Mouse (Mus musculus) CH12.LX (cell line): ENCODE results near the gene Mpz. TPM values are rescaled to one million over a fixed set of nuclear protein-coding genes. Genes with fewer than 3 reads are reported as not detected.

Experiments used
- DNase-seq: peaks from one replicate; pipeline ENCODE4 v3.0.0-alpha.2; 2013; ENCODE audit errors: extremely low read depth
- H3K27ac ChIP-seq: 2 replicates; pipeline ENCODE4 v1.5.1; 2012; ENCODE audit warnings: low read depth, mild to moderate bottlenecking, control low read depth, moderate library complexity; ENCODE audit not compliant: insufficient read depth
- H3K27me3 ChIP-seq: replicated peaks from 2 replicates; pipeline ENCODE3; 2012; ENCODE audit warnings: inconsistent platforms
- H3K36me3 ChIP-seq, 2 experiments: replicated peaks in 1 of 2; 2 replicates each; pipeline versions ENCODE3 to v1.6.1; 2012; ENCODE audit warnings: inconsistent platforms in 1 of 2, low read length in 1 of 2, mild to moderate bottlenecking in 1 of 2, mixed read lengths in 1 of 2, moderate library complexity in 1 of 2; ENCODE audit not compliant: control insufficient read depth in 1 of 2, insufficient read depth in 1 of 2
- H3K4me1 ChIP-seq, 2 experiments: 2 replicates each; pipeline ENCODE4 v1.6.1; 2012; ENCODE audit warnings: inconsistent platforms in 1 of 2, moderate library complexity in 1 of 2; ENCODE audit not compliant: insufficient read depth in 2 of 2, control insufficient read depth in 1 of 2
- H3K4me2 ChIP-seq: 2 replicates; pipeline ENCODE4 v1.6.1; 2012; ENCODE audit warnings: low read depth, mild to moderate bottlenecking, control low read depth; ENCODE audit not compliant: poor library complexity, insufficient read depth, severe bottlenecking
- H3K4me3 ChIP-seq, 3 experiments: fragments of 150-350 bp in 1 of 3; sonication (generic) in 1 of 3; replicated peaks in 1 of 3; 2 replicates each; pipeline versions ENCODE3 to v1.5.1; 2011 to 2012; ENCODE audit warnings: low read depth in 2 of 3, low read length in 2 of 3, mild to moderate bottlenecking in 2 of 3, moderate library complexity in 2 of 3, control low read depth in 1 of 3, improper control_type of control experiment in 1 of 3, inconsistent platforms in 1 of 3, mixed read lengths in 1 of 3; ENCODE audit not compliant: poor library complexity in 1 of 3
- H3K79me2 ChIP-seq: replicated peaks from 2 replicates; pipeline ENCODE4 v1.6.1; 2012; ENCODE audit warnings: mild to moderate bottlenecking, moderate library complexity; ENCODE audit not compliant: control insufficient read depth, poor library complexity, insufficient read depth, severe bottlenecking; ENCODE audit errors: extremely low read depth
- H3K9ac ChIP-seq: 2 replicates; pipeline ENCODE4 v1.6.1; 2012; ENCODE audit warnings: low read depth, mild to moderate bottlenecking, control low read depth, moderate library complexity; ENCODE audit not compliant: insufficient read depth
- H3K9me3 ChIP-seq: replicated peaks from 2 replicates; pipeline ENCODE3; 2012; ENCODE audit warnings: low read length, inconsistent platforms, mixed read lengths
- BHLHE40 ChIP-seq: IDR thresholded peaks from 2 replicates; pipeline ENCODE4 v1.6.1; 2011; ENCODE audit warnings: mild to moderate bottlenecking, low read depth, low read length, improper control_type of control experiment
- CHD1 ChIP-seq: IDR thresholded peaks from 2 replicates; pipeline ENCODE4 v1.6.1; 2012; ENCODE audit warnings: low read depth, low read length, improper control_type of control experiment, inconsistent platforms
- E2F4 ChIP-seq: IDR thresholded peaks from 2 replicates; pipeline ENCODE4 v1.6.1; 2011; ENCODE audit warnings: low read depth, low read length, improper control_type of control experiment; ENCODE audit not compliant: insufficient replicate concordance
- EP300 ChIP-seq: IDR thresholded peaks from 2 replicates; pipeline ENCODE4 v1.6.1; 2011; ENCODE audit warnings: low read length, improper control_type of control experiment
- GABPA ChIP-seq: IDR thresholded peaks from 2 replicates; pipeline ENCODE4 v1.6.1; 2012; ENCODE audit warnings: low read depth, low read length, improper control_type of control experiment, inconsistent platforms; ENCODE audit not compliant: insufficient replicate concordance
- IRF4 ChIP-seq: IDR thresholded peaks from 2 replicates; pipeline ENCODE4 v1.6.1; 2014; ENCODE audit warnings: low read depth, mild to moderate bottlenecking, inconsistent platforms, low read length, improper control_type of control experiment
- JUN ChIP-seq: IDR thresholded peaks from 2 replicates; pipeline ENCODE4 v1.6.1; 2011; ENCODE audit warnings: low read depth, mild to moderate bottlenecking, low read length, improper control_type of control experiment, moderate library complexity; ENCODE audit not compliant: insufficient read depth
- JUND ChIP-seq: conservative IDR thresholded peaks from 2 replicates; pipeline ENCODE4 v1.6.1; 2011; ENCODE audit warnings: low read depth, low read length, improper control_type of control experiment
- MEF2A ChIP-seq: IDR thresholded peaks from 2 replicates; pipeline ENCODE4 v1.6.1; 2014; ENCODE audit warnings: low read depth, mild to moderate bottlenecking, inconsistent platforms, low read length, improper control_type of control experiment, borderline replicate concordance
- MXI1 ChIP-seq: IDR thresholded peaks from 2 replicates; pipeline ENCODE4 v1.6.1; 2011; ENCODE audit warnings: mild to moderate bottlenecking, low read depth, low read length, improper control_type of control experiment
- POLR2A ChIP-seq: IDR thresholded peaks from 2 replicates; pipeline ENCODE4 v1.6.1; 2011; ENCODE audit warnings: low read depth, mild to moderate bottlenecking, improper control_type of control experiment, low read length
- POLR2AphosphoS2 ChIP-seq: IDR thresholded peaks from 2 replicates; pipeline ENCODE4 v1.6.1; 2011; ENCODE audit warnings: low read depth, low read length, improper control_type of control experiment
- RCOR1 ChIP-seq: conservative IDR thresholded peaks from 2 replicates; pipeline ENCODE4 v1.6.1; 2012; ENCODE audit warnings: low read depth, mild to moderate bottlenecking, inconsistent platforms, low read length, improper control_type of control experiment
- SIN3A ChIP-seq: IDR thresholded peaks from 2 replicates; pipeline ENCODE4 v1.6.1; 2012; ENCODE audit warnings: low read length, improper control_type of control experiment, inconsistent platforms
- SMC3 ChIP-seq: IDR thresholded peaks from 2 replicates; pipeline ENCODE4 v1.6.1; 2011; ENCODE audit warnings: low read depth, low read length, improper control_type of control experiment
- TCF12 ChIP-seq: IDR thresholded peaks from 2 replicates; pipeline ENCODE4 v1.6.1; 2014; ENCODE audit warnings: low read depth, mild to moderate bottlenecking, inconsistent platforms, low read length, improper control_type of control experiment
- ZC3H11A ChIP-seq: IDR thresholded peaks from 2 replicates; pipeline ENCODE4 v1.6.1; 2012; ENCODE audit warnings: low read depth, mild to moderate bottlenecking, inconsistent platforms, low read length, improper control_type of control experiment
- dilution Hi-C: fragments of 300-500 bp; cut with MboI; formaldehyde crosslinking; loops from 2 replicates; pipeline ENCODE4 v1.14.3; 2020; ENCODE audit warnings: low sequenced_read_pairs; ENCODE audit not compliant: extremely low pct_unique_long_range_greater_than_20kb, extremely low pct_ligation_motif_present
- in situ Hi-C: fragments of 300-500 bp; cut with MboI; formaldehyde crosslinking; loops from 3 replicates; pipeline ENCODE4 v1.14.3; 2019; ENCODE audit warnings: low sequenced_read_pairs, low pct_ligation_motif_present, low pct_unique_long_range_greater_than_20kb, mixed read lengths
- polyA plus RNA-seq: library from polyadenylated mRNA; unstranded; fragments of >175 nt; gene quantifications from 2 replicates; pipeline ENCODE4 v1.2.1, GENCODE M21; 2012; ENCODE audit warnings: low read depth; ENCODE audit not compliant: insufficient read length
- total RNA-seq, 2 experiments: library from RNA; depleted of rRNA; stranded (reverse); fragments of 300-350 nt in 1 of 2; fragments of >200 nt in 1 of 2; gene quantifications; 2 replicates each; pipeline ENCODE4 v1.2.3; 2012 to 2014

Mpz gene
- total and polyA plus RNA-seq, 3 experiments, result 0.21 to 0.49 TPM; not detected in 1

DNA sequence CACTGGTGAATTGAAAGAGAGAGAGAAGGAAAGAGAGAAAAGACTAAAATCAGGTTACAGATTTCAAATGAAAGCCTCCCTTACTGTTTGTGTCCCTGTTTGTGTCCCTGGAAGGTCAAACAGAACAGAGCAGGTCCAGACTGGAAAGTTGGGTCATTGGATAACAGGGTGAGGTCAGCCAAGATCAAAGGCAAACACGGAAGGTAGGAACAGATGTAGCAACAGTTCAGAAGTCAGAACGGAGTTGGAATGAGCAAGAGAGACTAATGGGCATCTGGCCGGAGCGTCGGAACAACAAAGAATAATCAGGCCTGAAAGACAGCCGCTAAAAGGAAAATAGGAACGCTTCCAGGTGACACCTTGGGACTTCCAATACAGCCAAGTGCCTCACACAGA lies 53.7 kb downstream of the Mpz start:
- Histone ChIP-seq H3K79me2 (no peaks in the 10 kb centered on the region), H3K4me2 (no peak overlapping the region), H3K4me3 (no peak overlapping the region), H3K4me1 (no peaks in the 10 kb centered on the region), H3K9me3 (peaks cover 5% of the 10 kb centered on the region), H3K36me3 (no peaks in the 10 kb centered on the region), H3K27me3 (peaks cover 33% of the 10 kb centered on the region), H3K9ac (no peak overlapping the region), H3K27ac (no peak overlapping the region)
- TF ChIP-seq MEF2A (no peak), EP300 (no peak), IRF4 (no peak), JUND (no peak)
- dilution Hi-C loops, result no loop called here
- in situ Hi-C loops, result no loop called here
- no peak for DNase-seq

DNA sequence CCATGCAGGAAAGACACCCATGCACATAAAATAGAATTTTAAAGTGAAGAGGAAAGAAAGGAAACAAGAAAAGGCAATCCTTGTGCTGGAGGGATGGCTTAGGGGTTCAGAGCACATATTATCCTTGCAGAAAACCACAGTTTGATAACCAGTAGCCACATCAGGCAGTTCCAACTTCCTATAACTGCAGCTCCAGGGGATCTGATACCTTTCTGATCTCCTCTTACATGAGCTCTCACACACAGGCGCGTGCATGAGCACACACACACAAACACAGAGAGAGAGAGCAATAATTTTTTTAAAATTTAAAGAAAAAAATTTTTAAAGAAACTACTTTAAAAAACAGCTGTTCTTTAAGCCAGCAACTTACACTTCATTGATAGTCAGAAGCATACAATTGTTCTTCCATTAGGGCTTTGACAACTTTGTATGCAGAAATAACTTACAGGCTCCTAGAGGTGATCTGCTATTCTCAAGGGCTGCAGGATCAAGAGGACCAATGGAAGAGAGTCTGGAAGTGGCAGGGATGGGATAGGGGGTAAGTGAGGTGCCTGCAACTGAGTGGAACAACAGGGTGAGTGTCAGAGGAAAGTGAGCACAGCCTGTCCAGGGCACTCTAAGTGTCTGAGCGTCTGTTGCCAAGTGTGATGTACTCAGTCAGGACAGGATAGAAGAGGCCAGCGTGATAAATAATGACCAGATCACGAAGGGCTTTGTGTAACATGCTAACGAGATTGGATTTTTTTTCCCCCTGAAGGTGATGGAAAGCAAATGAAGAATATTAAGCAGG lies 55.4 kb downstream of the Mpz start:
- dilution Hi-C loops (no loop called here), in situ Hi-C loops (no loop called here)
- no peak overlapping the region for H3K9ac ChIP-seq
- TF ChIP-seq MXI1 (no peak), ZC3H11A (no peak), SMC3 (no peak), SIN3A (no peak), RCOR1 (no peak), POLR2A (no peak), CHD1 (no peak), GABPA (no peak), POLR2AphosphoS2 (no peak), BHLHE40 (no peak), E2F4 (no peak), JUN (no peak), TCF12 (no peak)
- no peaks in the 10 kb centered on the region for H3K79me2 ChIP-seq
- H3K4me1 ChIP-seq, result no peaks in the 10 kb centered on the region
- peaks cover 5% of the 10 kb centered on the region for H3K9me3 ChIP-seq
- H3K27me3 ChIP-seq, result peaks cover 39% of the 10 kb centered on the region
- no peak overlapping the region for H3K4me3 ChIP-seq
- no peak overlapping the region for H3K4me2 ChIP-seq
- DNase-seq, result no peak
- H3K27ac ChIP-seq, result no peak overlapping the region
- no peaks in the 10 kb centered on the region for H3K36me3 ChIP-seq
